Mouse (Mus musculus) testis, adult 10 weeks (tissue): ENCODE data around the gene Pde6g. TPM values are rescaled to one million over a fixed set of nuclear protein-coding genes. Genes with fewer than 3 reads are reported as not detected.

Source experiments
- polyA plus RNA-seq: library from polyadenylated mRNA; stranded (reverse); fragments of 350-450 nt; fragmentation: Illumina TruSeq; extraction: RNeasy Lipid Tissue Mini Kit (QIAGEN cat#74804); gene quantifications from one replicate; pipeline ENCODE4 v1.2.3, GENCODE M21; 2014; ENCODE audit warnings: low read depth, low replicate concordance

The Pde6g gene
- polyA plus RNA-seq: 0.14 TPM

DNA sequence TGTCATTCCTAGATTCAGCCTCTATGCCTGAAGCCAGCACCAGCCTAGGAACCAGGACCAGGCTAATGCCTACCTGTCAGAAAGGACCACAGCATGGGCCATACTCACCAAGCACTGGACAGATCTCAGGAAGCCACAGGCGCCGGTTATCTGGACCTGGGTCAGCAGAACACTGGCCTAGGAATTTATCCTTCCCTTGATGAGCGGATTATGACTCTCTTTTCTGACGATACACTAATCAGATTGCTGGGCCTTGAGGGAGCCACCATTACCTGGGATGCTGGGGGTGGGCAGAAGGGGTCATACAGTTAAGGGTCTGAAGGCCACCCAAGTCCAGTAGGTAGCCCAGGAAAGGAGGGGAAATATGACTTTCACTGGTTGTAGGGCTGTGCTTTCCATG lies at the start of gene Pde6g:
Pde6g (minus strand) TSS at position 195 of the 400 bp plus-strand sequence.

DNA sequence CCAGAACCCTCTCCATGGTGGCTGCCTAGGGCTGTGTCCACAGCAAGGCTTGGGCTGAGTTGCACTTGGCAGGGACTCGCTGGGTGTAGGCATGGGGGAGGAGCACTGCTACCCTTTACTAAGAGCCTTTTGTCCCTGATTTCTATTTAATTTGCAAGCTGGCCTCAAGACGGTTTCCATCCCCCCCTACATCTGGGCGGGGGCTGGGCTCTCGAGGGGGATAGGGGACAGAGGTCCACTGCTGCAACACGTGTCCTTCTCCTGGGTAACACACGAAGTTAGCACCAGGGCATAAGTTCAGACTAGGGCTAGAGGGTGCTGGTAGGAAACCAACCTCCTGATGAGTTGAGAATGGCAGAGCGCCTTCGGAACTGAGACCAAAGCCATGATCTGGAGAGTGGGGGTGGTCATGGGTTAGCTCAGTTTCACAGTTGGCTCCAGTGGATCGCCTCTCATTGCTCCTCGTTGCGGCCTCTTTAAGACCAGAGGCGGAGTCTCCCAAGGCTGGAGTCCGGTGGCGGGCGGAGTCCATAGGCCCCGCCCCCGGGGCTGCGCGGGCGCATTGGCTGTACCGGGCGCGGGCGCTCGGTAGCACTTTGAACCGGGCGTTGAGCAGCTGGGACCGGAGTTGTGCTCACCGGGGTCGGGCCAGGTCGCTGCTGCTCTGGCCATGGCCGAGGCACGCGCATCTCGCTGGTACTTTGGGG lies 38.2 kb upstream of the Pde6g start, which contains the start of gene Slc25a10:
Slc25a10 (plus strand) TSS at position 524 of the 707 bp plus-strand sequence.

DNA sequence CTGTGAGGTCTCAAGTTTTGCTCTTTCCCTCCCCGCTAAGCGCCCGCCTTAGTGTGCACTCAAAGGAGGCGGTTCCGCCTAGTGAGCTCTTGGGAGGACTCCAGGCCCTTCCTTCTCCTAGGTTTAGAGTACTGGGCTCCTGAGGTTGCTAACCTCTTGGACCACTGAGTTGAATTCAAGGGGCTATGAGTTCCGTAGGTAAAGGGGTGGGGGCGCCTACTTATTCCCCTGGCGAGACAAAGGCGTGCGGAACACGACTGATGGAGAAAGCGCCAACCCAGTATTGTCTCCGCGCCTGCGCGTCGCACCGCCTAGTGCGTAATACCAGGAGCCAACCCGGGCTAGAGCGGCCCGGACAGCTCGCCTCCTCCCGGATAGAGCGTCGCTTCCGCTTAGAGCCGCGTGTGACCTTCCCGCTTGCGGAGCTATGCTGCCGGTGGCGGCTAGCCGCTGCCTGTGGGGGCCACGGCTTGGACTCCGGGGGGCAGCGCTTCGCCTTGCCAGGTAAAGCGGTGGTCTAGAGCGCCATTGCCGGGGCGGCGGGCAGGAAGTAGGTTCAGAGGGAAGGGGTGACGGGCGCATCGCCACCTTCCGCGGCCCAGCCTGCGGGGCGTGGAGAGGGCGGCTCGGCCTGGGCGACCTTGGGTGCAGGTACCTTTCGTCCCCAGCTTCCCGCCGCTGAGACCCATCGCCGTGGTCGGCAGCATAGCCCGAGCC lies 31.1 kb upstream of the Pde6g start, which contains the start of gene Mrpl12:
Mrpl12 (plus strand) TSS at position 349 of the 717 bp plus-strand sequence.

DNA sequence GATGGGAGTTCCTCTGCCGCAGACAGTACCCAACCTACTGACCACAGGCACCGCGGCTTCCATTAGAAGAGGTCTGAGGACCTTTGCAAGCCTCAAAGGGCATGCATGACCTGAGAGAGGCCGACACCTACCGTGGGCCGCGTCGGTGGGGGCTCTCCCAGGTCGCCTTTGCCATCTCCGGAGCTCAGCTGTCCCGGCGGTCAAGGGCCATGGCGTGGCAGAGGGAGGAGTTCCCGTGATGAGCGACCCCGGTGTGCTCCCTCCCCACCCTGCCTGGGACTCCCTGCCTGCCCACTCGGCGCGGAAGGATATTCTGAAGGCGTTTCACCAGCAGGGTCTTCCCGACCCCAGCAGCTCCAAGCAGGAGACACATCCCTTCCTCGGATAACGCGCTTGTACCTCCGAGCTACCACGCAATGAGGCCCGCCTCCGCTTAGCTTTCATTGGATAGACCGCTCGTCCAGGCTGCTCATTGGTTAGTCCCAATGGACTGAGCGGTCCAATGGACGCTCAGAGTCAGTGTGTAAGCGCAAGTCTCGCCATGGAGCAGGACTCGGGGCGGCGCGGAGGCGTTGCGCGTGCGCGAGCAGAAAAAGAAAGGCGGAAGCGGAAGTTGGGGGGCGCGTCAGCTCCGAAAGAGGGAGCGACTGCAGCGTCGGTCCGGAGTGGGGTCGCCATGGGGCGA lies 13.9 kb upstream of the Pde6g start, which contains the start of gene Arl16:
Arl16 (minus strand) TSS at position 557 of the 685 bp plus-strand sequence.

DNA sequence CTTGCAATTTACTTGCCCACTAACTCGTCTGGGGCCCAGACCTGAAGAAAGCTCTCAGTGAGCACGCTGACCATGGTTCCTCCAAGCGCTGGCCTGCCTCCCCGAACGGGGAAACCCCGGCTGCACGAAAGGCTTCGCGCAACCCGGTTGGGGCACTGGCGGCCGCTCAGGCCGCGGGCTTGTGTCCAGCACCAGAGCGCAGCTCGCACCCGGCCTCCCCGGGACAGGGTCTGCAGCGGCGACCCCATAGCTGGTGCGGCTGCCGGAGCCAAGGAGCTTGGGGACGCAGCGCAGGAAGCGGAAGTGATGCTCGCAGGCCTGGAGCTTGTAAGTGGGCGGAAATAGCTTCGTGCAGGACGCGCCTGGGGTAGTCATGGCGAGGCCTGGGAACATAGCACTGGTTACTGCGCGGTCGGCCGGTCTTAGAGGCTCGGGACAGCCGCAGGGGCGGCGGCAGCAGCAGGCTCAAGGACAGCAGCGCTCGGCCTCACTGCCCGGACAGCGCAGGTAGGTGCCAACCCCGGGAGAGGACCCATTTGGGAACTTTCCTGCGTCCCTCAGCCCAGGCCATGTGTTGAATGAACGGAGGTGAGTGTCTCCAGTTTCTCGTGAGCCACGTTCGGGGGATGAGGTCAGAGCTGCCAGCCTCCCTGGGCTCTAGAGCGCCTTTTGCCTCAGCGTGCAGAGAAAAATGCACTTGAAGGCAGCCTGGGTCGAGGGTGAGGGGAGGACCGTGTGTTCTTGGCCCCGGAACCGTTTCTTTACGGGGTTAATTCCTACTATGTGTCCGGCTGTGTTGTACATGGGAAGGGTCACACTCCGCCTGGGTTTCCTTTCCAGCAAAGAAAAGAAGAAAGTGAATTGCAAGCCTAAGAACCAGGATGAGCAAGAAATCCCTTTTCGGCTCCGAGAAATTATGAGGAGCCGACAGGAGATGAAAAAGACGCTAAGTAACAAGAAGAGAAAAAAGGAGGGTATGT lies 4.8 kb upstream of the Pde6g start, which contains the start of the genes Oxld1 and Ccdc137:
Oxld1 (minus strand) TSS at position 297 of the 980 bp plus-strand sequence.
Ccdc137 (plus strand) TSS at position 344 of the 980 bp plus-strand sequence.

DNA sequence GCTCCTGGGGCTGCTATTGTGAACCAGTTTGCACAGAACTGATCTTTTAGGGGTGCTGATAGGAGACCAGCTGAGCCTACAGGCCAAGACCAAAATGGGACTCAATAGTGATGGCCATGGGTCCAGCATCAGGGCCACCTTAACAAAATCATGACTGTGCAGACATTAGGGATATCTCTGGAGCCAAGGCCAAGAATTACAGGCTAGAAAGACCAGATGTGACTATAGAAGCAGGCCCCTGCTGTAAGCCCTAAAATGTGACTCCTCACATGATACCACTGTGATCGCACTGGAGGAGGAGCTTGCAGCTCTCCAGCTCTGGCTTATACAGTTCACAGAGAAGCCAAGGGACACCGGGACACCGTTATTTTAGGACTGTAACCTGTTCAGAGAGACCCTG lies 11.0 kb downstream of the Pde6g start, which contains the start of gene Tspan10:
Tspan10 (plus strand) TSS at position 301 of the 400 bp plus-strand sequence.

DNA sequence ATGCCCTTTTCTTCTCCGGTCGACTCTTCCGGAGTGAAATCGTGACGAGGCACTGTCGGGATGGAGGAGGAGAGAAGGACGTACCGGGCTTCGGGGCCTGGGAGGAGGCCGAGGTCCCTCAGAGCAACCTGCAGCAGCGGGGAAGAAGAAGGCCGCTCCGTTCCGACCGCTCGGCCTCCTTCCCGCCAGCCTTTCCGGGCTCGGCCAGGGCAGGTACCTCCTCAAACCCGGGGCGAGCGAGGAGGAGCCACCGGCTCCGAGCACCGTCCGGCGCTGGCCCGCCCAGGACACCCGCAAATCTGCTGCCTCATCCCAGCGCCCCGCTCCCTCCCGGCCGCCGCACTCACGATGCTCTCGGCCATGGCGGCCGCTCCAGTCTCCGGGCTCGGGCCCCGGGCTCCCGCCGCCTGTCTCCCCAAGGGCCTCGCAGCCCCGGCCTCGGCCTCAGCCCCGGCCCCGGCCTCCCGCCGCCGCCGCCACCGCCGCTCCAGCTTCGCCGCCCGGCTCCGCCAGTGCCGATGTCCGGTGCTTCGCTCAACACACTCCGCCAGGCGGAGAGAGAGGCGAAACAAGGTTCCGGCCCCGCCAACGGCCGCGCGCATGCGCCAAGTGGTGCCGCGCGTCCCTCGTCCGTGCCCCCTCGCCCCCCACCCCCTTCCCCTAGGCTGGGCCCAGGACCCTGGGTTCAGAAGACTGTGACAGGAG lies 16.0 kb downstream of the Pde6g start, which contains the start of gene Nploc4:
Nploc4 (minus strand) TSS at position 557 of the 705 bp plus-strand sequence.

Other genes starting within 250 kb of the Pde6g start
- 0.41 TPM for gene Bahcc1, start 220.6 kb downstream of the Pde6g start, polyA plus RNA-seq
- 418 TPM for gene Actg1, start 105.0 kb downstream of the Pde6g start, polyA plus RNA-seq
- not detected for gene Fscn2, start 92.0 kb downstream of the Pde6g start, polyA plus RNA-seq
- gene Faap100, start 74.7 kb downstream of the Pde6g start, polyA plus RNA-seq: 0.15 TPM
- 35.9 TPM for gene Nploc4, start 15.8 kb downstream of the Pde6g start, polyA plus RNA-seq
- not detected for gene Tspan10, start 10.9 kb downstream of the Pde6g start, polyA plus RNA-seq
- not detected for gene Oxld1, start 4.6 kb upstream of the Pde6g start, polyA plus RNA-seq
- 6.0 TPM for gene Ccdc137, start 4.6 kb upstream of the Pde6g start, polyA plus RNA-seq
- gene Arl16, start 14.1 kb upstream of the Pde6g start, polyA plus RNA-seq: 10.9 TPM
- gene Mrpl12, start 31.1 kb upstream of the Pde6g start, polyA plus RNA-seq: 3.0 TPM
- 0.31 TPM for gene Slc25a10, start 38.3 kb upstream of the Pde6g start, polyA plus RNA-seq
- gene Gcgr, start 77.2 kb upstream of the Pde6g start, polyA plus RNA-seq: not detected
- 3.2 TPM for gene Mcrip1, start 96.2 kb upstream of the Pde6g start, polyA plus RNA-seq
- 2.5 TPM for gene Ppp1r27, start 97.6 kb upstream of the Pde6g start, polyA plus RNA-seq
- 41.5 TPM for gene P4hb, start 119.8 kb upstream of the Pde6g start, polyA plus RNA-seq
- 5.0 TPM for gene Arhgdia, start 128.1 kb upstream of the Pde6g start, polyA plus RNA-seq
- gene Alyref, start 144.9 kb upstream of the Pde6g start, polyA plus RNA-seq: 15.0 TPM
- 9.5 TPM for gene Anapc11, start 144.9 kb upstream of the Pde6g start, polyA plus RNA-seq
- not detected for gene Npb, start 155.0 kb upstream of the Pde6g start, polyA plus RNA-seq
- 6.7 TPM for gene Pcyt2, start 164.4 kb upstream of the Pde6g start, polyA plus RNA-seq
- gene Sirt7, start 171.7 kb upstream of the Pde6g start, polyA plus RNA-seq: 1.2 TPM
- 1.8 TPM for gene Mafg, start 180.1 kb upstream of the Pde6g start, polyA plus RNA-seq
- gene Pycr1, start 190.3 kb upstream of the Pde6g start, polyA plus RNA-seq: 0.39 TPM
- not detected for gene Myadml2, start 194.7 kb upstream of the Pde6g start, polyA plus RNA-seq
- not detected for gene Notum, start 207.7 kb upstream of the Pde6g start, polyA plus RNA-seq
- gene Aspscr1, start 219.5 kb upstream of the Pde6g start, polyA plus RNA-seq: 4.5 TPM